ENCODE assay signal across 19 mouse cellular contexts in the genomic region with DNA sequence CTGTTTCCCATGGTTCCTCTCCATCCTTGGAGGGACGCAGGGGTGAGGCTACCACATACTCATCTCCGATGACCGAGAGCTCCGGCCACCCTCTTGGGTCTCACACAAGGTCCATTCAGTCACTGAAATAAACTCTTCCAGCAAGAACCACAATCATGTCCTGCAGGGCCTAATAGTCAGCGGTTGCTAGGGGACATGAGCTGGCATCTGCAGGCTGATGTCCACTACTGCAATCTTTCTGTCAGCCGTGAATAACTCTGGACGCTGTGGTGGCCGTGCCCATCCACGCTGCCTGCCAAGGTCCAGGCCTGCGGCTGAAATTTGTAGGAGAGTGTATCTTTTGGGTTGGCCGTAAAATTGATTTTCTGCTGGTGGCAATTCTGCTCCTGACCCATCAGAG. TPM values are rescaled to one million over a fixed set of nuclear protein-coding genes. Genes with fewer than 3 reads are reported as not detected.
DNase-seq lines count a peak whose midpoint lies in the region; ATAC-seq and TF ChIP-seq lines count a peak whose summit lies in the region.
"Had no signal": no experiment of that assay in that cellular context is flagged by ENCODE, and none has a peak within 500 bp of the region (broad histone marks: within the 10 kb centered on the region; RNA-seq: fewer than 3 reads in every experiment).

No protein-coding gene starts in this region.

- 40% methylated on average over 11 of the region's 11 CpGs for WGBS in hindbrain, embryonic 16.5 days
- 49% methylated on average over 11 of the region's 11 CpGs for WGBS in hindbrain, embryonic 12.5 days
- WGBS in midbrain, embryonic 12.5 days, result 51% methylated on average over 11 of the region's 11 CpGs
- WGBS in midbrain, embryonic 16.5 days, result 33% methylated on average over 11 of the region's 11 CpGs

- H3K36me3 ChIP-seq in hindbrain, embryonic 16.5 days (ENCODE audit: control insufficient read depth, insufficient read depth, low read length), result peaks cover 6% of the 10 kb centered on the region; the same call in 1 of the 2 replicates
- H3K36me3 ChIP-seq in hindbrain, embryonic 12.5 days, result no peaks in the 10 kb centered on the region
- no peaks in the 10 kb centered on the region for H3K36me3 ChIP-seq in midbrain, embryonic 12.5 days
- 0 out of 2 replicates have a peak, but pooled peaks cover 2% of the 10 kb centered on the region for H3K36me3 ChIP-seq in midbrain, embryonic 16.5 days (ENCODE audit: control insufficient read depth, insufficient read depth, low read length)
- H3K36me3 ChIP-seq in ES-E14 (ENCODE audit: control insufficient read depth, insufficient read depth, low read length, poor library complexity, severe bottlenecking), result peaks cover 64% of the 10 kb centered on the region
- H3K36me3 ChIP-seq in myocyte (ENCODE audit: control insufficient read depth, insufficient read depth), result peaks cover 7% of the 10 kb centered on the region
- H3K36me3 ChIP-seq: limb, embryonic 10.5 days had no signal

- H3K27ac ChIP-seq in hindbrain, embryonic 16.5 days (ENCODE audit: low read depth, low read length), result peak overlapping the region; percentile 44; the same call in 1 of the 2 replicates
- no peak overlapping the region for H3K27ac ChIP-seq in hindbrain, embryonic 12.5 days
- no peak overlapping the region for H3K27ac ChIP-seq in midbrain, embryonic 12.5 days (replicated peaks)
- no peak overlapping the region for H3K27ac ChIP-seq in midbrain, embryonic 16.5 days (ENCODE audit: low read length)
- peak overlapping the region; percentile 36; the same call in 1 of the 2 replicates for H3K27ac ChIP-seq in ES-E14 (ENCODE audit: insufficient read depth, low read depth, low read length, poor library complexity, severe bottlenecking)
- H3K27ac ChIP-seq: heart, adult 2 months; heart, embryonic 13.5 days; kidney, postnatal 0 days; left cerebral cortex, adult 2 months; limb, embryonic 10.5 days; stomach, postnatal 0 days had no signal

- peak; percentile 65 for ATAC-seq in hindbrain, embryonic 16.5 days
- ATAC-seq in hindbrain, embryonic 12.5 days (ENCODE audit: low FRiP score), result no peak
- no peak for ATAC-seq in midbrain, embryonic 12.5 days (ENCODE audit: low FRiP score, low read depth)
- no peak for ATAC-seq in midbrain, embryonic 16.5 days
- ATAC-seq: forebrain, embryonic 16.5 days had no signal

- H3K27me3 ChIP-seq in hindbrain, embryonic 16.5 days (replicated peaks; ENCODE audit: control insufficient read depth, insufficient read depth, low read length), result no peaks in the 10 kb centered on the region
- no peaks in the 10 kb centered on the region for H3K27me3 ChIP-seq in hindbrain, embryonic 12.5 days
- no peaks in the 10 kb centered on the region for H3K27me3 ChIP-seq in midbrain, embryonic 12.5 days
- H3K27me3 ChIP-seq in midbrain, embryonic 16.5 days (ENCODE audit: control insufficient read depth, insufficient read depth, low read depth, low read length), result no peaks in the 10 kb centered on the region
- no peaks in the 10 kb centered on the region for H3K27me3 ChIP-seq in myocyte (ENCODE audit: control insufficient read depth, insufficient read depth, insufficient read length)
- H3K27me3 ChIP-seq: heart, embryonic 13.5 days had no signal

- H3K4me3 ChIP-seq in hindbrain, embryonic 16.5 days (ENCODE audit: low read length), result no peak overlapping the region
- H3K4me3 ChIP-seq in hindbrain, embryonic 12.5 days, result no peak overlapping the region
- H3K4me3 ChIP-seq in midbrain, embryonic 12.5 days, result no peak overlapping the region
- H3K4me3 ChIP-seq in midbrain, embryonic 16.5 days (ENCODE audit: low read depth, low read length), result no peak overlapping the region
- no peak overlapping the region for H3K4me3 ChIP-seq in ES-E14 (ENCODE audit: insufficient read depth in 1 of 2, low read depth in 1 of 2, low read length in 2 of 2, poor library complexity in 1 of 2, severe bottlenecking in 1 of 2)
- H3K4me3 ChIP-seq in myocyte, result no peak overlapping the region
- H3K4me3 ChIP-seq: heart, adult 2 months; heart, embryonic 13.5 days; left cerebral cortex, adult 2 months; limb, embryonic 10.5 days had no signal

- TF ChIP-seq POLR2A in myocyte (IDR thresholded peaks at IDR 0.05; ENCODE audit: insufficient read length, low read depth), result no peak

- peaks cover 10% of the 10 kb centered on the region for H3K4me1 ChIP-seq in hindbrain, embryonic 16.5 days (ENCODE audit: control insufficient read depth, insufficient read depth, low read depth, low read length)
- peaks cover 11% of the 10 kb centered on the region for H3K4me1 ChIP-seq in hindbrain, embryonic 12.5 days
- H3K4me1 ChIP-seq in midbrain, embryonic 12.5 days, result peaks cover 10% of the 10 kb centered on the region; the same call in 1 of the 2 replicates
- H3K4me1 ChIP-seq in midbrain, embryonic 16.5 days (ENCODE audit: control insufficient read depth, insufficient read depth, low read length), result 0 out of 2 replicates have a peak, but pooled peaks cover 3% of the 10 kb centered on the region
- peaks cover 2 to 26% of the 10 kb centered on the region in 2 experiments; a peak in 3 of 4 replicates for H3K4me1 ChIP-seq in ES-E14 (ENCODE audit: control insufficient read depth in 2 of 2, insufficient read depth in 2 of 2, low read length in 2 of 2, poor library complexity in 1 of 2)
- H3K4me1 ChIP-seq: limb, embryonic 10.5 days had no signal

- H3ac ChIP-seq in myocyte (ENCODE audit: control insufficient read depth, insufficient read length), result no peak overlapping the region

- H3K4me2 ChIP-seq in hindbrain, embryonic 16.5 days (ENCODE audit: low read length), result no peak overlapping the region
- no peak overlapping the region for H3K4me2 ChIP-seq in hindbrain, embryonic 12.5 days (replicated peaks)
- 0 out of 2 replicates have a peak overlapping the region, but pooled peaks have one; percentile 3 for H3K4me2 ChIP-seq in midbrain, embryonic 12.5 days (replicated peaks)
- H3K4me2 ChIP-seq in midbrain, embryonic 16.5 days (ENCODE audit: low read length), result no peak overlapping the region
- peak overlapping the region; percentile 23 for H3K4me2 ChIP-seq in myocyte (ENCODE audit: low read depth)
- H3K4me2 ChIP-seq: heart, embryonic 13.5 days had no signal

- no peaks in the 10 kb centered on the region for H3K9me3 ChIP-seq in hindbrain, embryonic 16.5 days (ENCODE audit: control insufficient read depth, low read length)
- no peaks in the 10 kb centered on the region for H3K9me3 ChIP-seq in hindbrain, embryonic 12.5 days (replicated peaks)
- H3K9me3 ChIP-seq in midbrain, embryonic 12.5 days, result no peaks in the 10 kb centered on the region
- H3K9me3 ChIP-seq in midbrain, embryonic 16.5 days (replicated peaks; ENCODE audit: control insufficient read depth, low read length, poor library complexity, severe bottlenecking), result no peaks in the 10 kb centered on the region
- H3K9me3 ChIP-seq in ES-E14 (ENCODE audit: control insufficient read depth, insufficient read depth, low read depth, low read length), result no peaks in the 10 kb centered on the region
- H3K9me3 ChIP-seq: heart, embryonic 13.5 days; limb, embryonic 10.5 days had no signal

- DNase-seq in ES-E14 (ENCODE audit: low read depth, low spot score), result no peak
- DNase-seq in adrenal gland, adult 8-10 months, result no peak
- DNase-seq: gastrocnemius, postnatal 25 days; liver; right cerebral cortex, postnatal 14 days; thymus, adult 2 months; thymus, postnatal 4 days had no signal

- no peaks in the 10 kb centered on the region for H3K79me2 ChIP-seq in myocyte (ENCODE audit: control insufficient read depth, insufficient read depth)

- no peak overlapping the region for H3K9ac ChIP-seq in hindbrain, embryonic 16.5 days (ENCODE audit: low read depth, low read length)
- H3K9ac ChIP-seq in hindbrain, embryonic 12.5 days, result no peak overlapping the region
- H3K9ac ChIP-seq in midbrain, embryonic 12.5 days (replicated peaks), result no peak overlapping the region
- no peak overlapping the region for H3K9ac ChIP-seq in midbrain, embryonic 16.5 days (ENCODE audit: low read depth, low read length)
- H3K9ac ChIP-seq in ES-E14 (ENCODE audit: insufficient read depth, low read depth, low read length, poor library complexity, severe bottlenecking), result no peak overlapping the region
- H3K9ac ChIP-seq: heart, embryonic 13.5 days had no signal

- in situ Hi-C loops in ES-E14 (cut with MboI; ENCODE audit: low sequenced_read_pairs in 2 of 2, unreplicated experiment in 2 of 2), result loop anchor here in 1 of 2 experiments (5.0 kb wide), 1 partner anchor 144 kb away; a partner anchor contains a TSS

TF ChIP-seq in ES-E14, 5 proteins besides CTCF, POLR2A, EP300 and RAD21 (continues in another document):
- no peak for TF ChIP-seq HCFC1 (IDR thresholded peaks at IDR 0.05; ENCODE audit: borderline replicate concordance, insufficient read depth, low read length)

TF ChIP-seq in myocyte, 11 proteins besides CTCF, POLR2A, EP300 and RAD21 (continues in another document):
- TF ChIP-seq USF1 (IDR thresholded peaks at IDR 0.05; ENCODE audit: low read depth), result no peak

RNA-seq across cellular contexts. Expression of a gene that starts 34.2 kb away (rescaled TPM):
- 1.1 TPM in 2 replicates for polyA plus RNA-seq in hindbrain, embryonic 16.5 days (2015; fragmentation: Nextera tagmentation; extraction: Ambion mirVana)
- polyA plus RNA-seq in hindbrain, embryonic 12.5 days (2016; fragmentation: Nextera tagmentation; extraction: Ambion mirVana), result 0.83 and 1.0 TPM in 2 replicates
- polyA plus RNA-seq in midbrain, embryonic 12.5 days (2016; fragmentation: Nextera tagmentation; extraction: Ambion mirVana), result 0.43 and 0.48 TPM in 2 replicates
- 0.48 and 0.65 TPM in 2 replicates for polyA plus RNA-seq in midbrain, embryonic 16.5 days (2015; fragmentation: Nextera tagmentation; extraction: Ambion mirVana)
- 11.5 and 11.8 TPM in 2 replicates for total RNA-seq in ES-E14 (2012; rRNA removed)
- polyA plus RNA-seq in myocyte (2012; fragmentation: generic; extraction: Trizol), result 2.6 TPM
- 10 to 100 TPM; 21.1 to 36.2 (median 30.3) TPM for total RNA-seq in adrenal gland, adult 8-10 months (2022)

RNA-seq across cellular contexts. Expression of a gene that starts 59.8 kb away (rescaled TPM):
- 207 and 222 TPM in 2 replicates for polyA plus RNA-seq in hindbrain, embryonic 16.5 days (2015; fragmentation: Nextera tagmentation; extraction: Ambion mirVana)
- polyA plus RNA-seq in hindbrain, embryonic 12.5 days (2016; fragmentation: Nextera tagmentation; extraction: Ambion mirVana), result 125 and 126 TPM in 2 replicates
- polyA plus RNA-seq in midbrain, embryonic 12.5 days (2016; fragmentation: Nextera tagmentation; extraction: Ambion mirVana), result 125 and 129 TPM in 2 replicates
- 184 and 206 TPM in 2 replicates for polyA plus RNA-seq in midbrain, embryonic 16.5 days (2015; fragmentation: Nextera tagmentation; extraction: Ambion mirVana)
- 86.0 and 86.1 TPM in 2 replicates for total RNA-seq in ES-E14 (2012; rRNA removed)
- polyA plus RNA-seq in myocyte (2012; fragmentation: generic; extraction: Trizol), result 61.7 TPM
- total RNA-seq in adrenal gland, adult 8-10 months (2022), result 100 to 1,000 TPM in 2 of 4 experiments, 10 to 100 TPM in 2; 96.3 to 116 (median 101) TPM

RNA-seq across cellular contexts. Expression of a gene that starts 59.8 kb away (rescaled TPM):
- polyA plus RNA-seq in hindbrain, embryonic 16.5 days (2015; fragmentation: Nextera tagmentation; extraction: Ambion mirVana), result 12.0 and 15.0 TPM in 2 replicates
- 16.4 and 18.1 TPM in 2 replicates for polyA plus RNA-seq in hindbrain, embryonic 12.5 days (2016; fragmentation: Nextera tagmentation; extraction: Ambion mirVana)
- 15.8 TPM in 2 replicates for polyA plus RNA-seq in midbrain, embryonic 12.5 days (2016; fragmentation: Nextera tagmentation; extraction: Ambion mirVana)
- 15.2 and 16.5 TPM in 2 replicates for polyA plus RNA-seq in midbrain, embryonic 16.5 days (2015; fragmentation: Nextera tagmentation; extraction: Ambion mirVana)
- total RNA-seq in ES-E14 (2012; rRNA removed), result 9.3 and 10.9 TPM in 2 replicates
- polyA plus RNA-seq in myocyte (2012; fragmentation: generic; extraction: Trizol), result 6.9 TPM
- total RNA-seq in adrenal gland, adult 8-10 months (2022), result 10 to 100 TPM; 33.6 to 38.5 (median 37.4) TPM

Comparison
In these comparisons a context has a peak if more than half of its experiments do, and no peak if none do; other contexts are left out.
1. H3K27ac ChIP-seq: peak in hindbrain, embryonic 16.5 days (single experiment) and ES-E14 (single experiment); none in hindbrain, embryonic 12.5 days (single experiment), midbrain, embryonic 12.5 days (single experiment) and midbrain, embryonic 16.5 days (single experiment).
2. H3K4me2 ChIP-seq: peak in midbrain, embryonic 12.5 days (single experiment) and myocyte (single experiment); none in hindbrain, embryonic 16.5 days (single experiment), hindbrain, embryonic 12.5 days (single experiment) and midbrain, embryonic 16.5 days (single experiment).